Mouse (Mus musculus) megakaryocyte, embryonic 14.5 days (primary cell): Measurements from ENCODE around the gene Epn3. TPM values are rescaled to one million over a fixed set of nuclear protein-coding genes. Genes with fewer than 3 reads are reported as not detected.

ENCODE experiments used
- H3K27me3 ChIP-seq: replicated peaks from 2 replicates; pipeline ENCODE3; 2012; ENCODE audit warnings: inconsistent platforms
- H3K36me3 ChIP-seq: replicated peaks from 2 replicates; pipeline ENCODE3; 2012; ENCODE audit warnings: low read length, inconsistent platforms, mixed read lengths
- H3K4me1 ChIP-seq: 2 replicates; pipeline ENCODE4 v1.6.1; 2012; ENCODE audit warnings: inconsistent platforms
- H3K4me3 ChIP-seq: replicated peaks from 2 replicates; pipeline ENCODE3; 2012; ENCODE audit warnings: moderate library complexity, mild to moderate bottlenecking, inconsistent platforms
- H3K9me3 ChIP-seq: 2 replicates; pipeline ENCODE4 v1.6.1; 2012; ENCODE audit warnings: inconsistent platforms
- FLI1 ChIP-seq: IDR thresholded peaks from 2 replicates; pipeline ENCODE4 v1.6.1; 2012; ENCODE audit warnings: low read length, inconsistent platforms, mixed read lengths
- GATA1 ChIP-seq: IDR thresholded peaks from 3 replicates; pipeline ENCODE4 v1.6.1; 2012; ENCODE audit warnings: mixed read lengths, low read length, inconsistent platforms, borderline replicate concordance
- polyA plus RNA-seq: library from polyadenylated mRNA; stranded (reverse); fragments of >175 nt; gene quantifications from 2 replicates; pipeline ENCODE4 v1.2.3, GENCODE M21; 2012; ENCODE audit warnings: low replicate concordance; ENCODE audit not compliant: insufficient read depth

The Epn3 gene
- polyA plus RNA-seq, 1 experiment = not detected

GRCm38 (mm10) chr11:94441122-94441521, 58.7 kb downstream of the Epn3 start:
- H3K36me3 ChIP-seq = no peaks in the 10 kb centered on the region
- no peaks in the 10 kb centered on the region for H3K9me3 ChIP-seq
- H3K27me3 ChIP-seq = peaks cover 88% of the 10 kb centered on the region
- TF ChIP-seq GATA1 = no peak
- no peak for TF ChIP-seq FLI1
- no peak overlapping the region for H3K4me3 ChIP-seq
- no peaks in the 10 kb centered on the region for H3K4me1 ChIP-seq

- TF ChIP-seq GATA1 = no peak
- no peak for TF ChIP-seq FLI1
- no peak overlapping the region for H3K4me3 ChIP-seq
- H3K4me1 ChIP-seq = no peaks in the 10 kb centered on the region
- H3K27me3 ChIP-seq = peaks cover 83% of the 10 kb centered on the region
- no peaks in the 10 kb centered on the region for H3K9me3 ChIP-seq
- no peaks in the 10 kb centered on the region for H3K36me3 ChIP-seq
Observed at GRCm38 (mm10) chr11:94440421-94440820, 59.4 kb downstream of the Epn3 start.

Other genes starting within 250 kb of the Epn3 start
- not detected in 2 replicates for gene Gm21885, start 218.1 kb downstream of the Epn3 start, polyA plus RNA-seq
- 2.8 and 22.3 TPM in 2 replicates for gene Luc7l3, start 178.0 kb downstream of the Epn3 start, polyA plus RNA-seq
- 32.7 and 40.6 TPM in 2 replicates for gene Ankrd40, start 172.0 kb downstream of the Epn3 start, polyA plus RNA-seq
- 6.3 TPM in 1 of 2 replicates, not detected in the other for gene Abcc3, start 107.0 kb downstream of the Epn3 start, polyA plus RNA-seq
- gene Cacna1g, start 25.8 kb downstream of the Epn3 start, polyA plus RNA-seq = not detected in 2 replicates
- not detected in 2 replicates for gene Spata20, start 13.8 kb downstream of the Epn3 start, polyA plus RNA-seq
- gene Mycbpap, start 21.8 kb upstream of the Epn3 start, polyA plus RNA-seq = not detected in 2 replicates
- gene Rsad1, start 49.3 kb upstream of the Epn3 start, polyA plus RNA-seq = 0.92 and 2.2 TPM in 2 replicates
- 0.45 TPM in 1 of 2 replicates, not detected in the other for gene Chad, start 65.1 kb upstream of the Epn3 start, polyA plus RNA-seq
- 12.9 and 26.6 TPM in 2 replicates for gene Acsf2, start 101.9 kb upstream of the Epn3 start, polyA plus RNA-seq
- 85.5 and 96.0 TPM in 2 replicates for gene Lrrc59, start 129.8 kb upstream of the Epn3 start, polyA plus RNA-seq
- 5.8 and 93.0 TPM in 2 replicates for gene Mrpl27, start 153.8 kb upstream of the Epn3 start, polyA plus RNA-seq
- gene Eme1, start 154.0 kb upstream of the Epn3 start, polyA plus RNA-seq = 6.0 and 9.3 TPM in 2 replicates
- gene Xylt2, start 177.5 kb upstream of the Epn3 start, polyA plus RNA-seq = 5.2 and 18.2 TPM in 2 replicates
- not detected in 2 replicates for gene Gm11541, start 204.5 kb upstream of the Epn3 start, polyA plus RNA-seq
- not detected in 2 replicates for gene Cdc34b, start 241.8 kb upstream of the Epn3 start, polyA plus RNA-seq